In the genomic region with DNA sequence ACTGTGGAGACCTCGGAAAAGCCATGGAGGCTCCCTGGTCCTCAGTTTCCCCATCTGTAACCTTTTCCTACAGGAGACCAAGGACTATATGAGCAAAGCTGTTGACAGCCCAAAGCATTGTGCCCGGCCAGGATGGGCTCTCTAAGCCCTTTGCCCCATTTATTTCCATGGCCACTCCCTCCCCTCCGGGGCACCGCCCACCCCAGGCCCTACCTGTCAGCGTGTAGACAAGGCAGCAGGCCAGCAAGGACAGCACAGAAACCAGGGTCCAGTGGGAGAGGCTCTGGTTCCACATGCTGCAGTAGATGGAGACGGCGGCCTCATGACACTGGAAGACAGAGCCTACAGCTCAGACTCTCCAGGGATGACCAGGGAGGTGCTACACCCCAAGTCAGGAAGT, we compare ENCODE assay signal across 24 mouse cellular contexts. TPM values are rescaled to one million over a fixed set of nuclear protein-coding genes. Genes with fewer than 3 reads are reported as not detected.
"Had no signal": no experiment of that assay in that cellular context is flagged by ENCODE, and none has a peak within 500 bp of the region (broad histone marks: within the 10 kb centered on the region; RNA-seq: fewer than 3 reads in every experiment).

No protein-coding gene starts in this region.

- ATAC-seq: hindbrain, embryonic 16.5 days; intestine, embryonic 15.5 days; midbrain, embryonic 15.5 days had no signal

- H3K27me3 ChIP-seq: intestine, embryonic 15.5 days; lung, embryonic 15.5 days; midbrain, embryonic 15.5 days; neural tube, embryonic 12.5 days; neural tube, embryonic 15.5 days; stomach, embryonic 15.5 days had no signal

- H3K9me3 ChIP-seq: intestine, embryonic 15.5 days; lung, embryonic 15.5 days; midbrain, embryonic 15.5 days; neural tube, embryonic 12.5 days; neural tube, embryonic 15.5 days; stomach, embryonic 15.5 days had no signal

- H3K36me3 ChIP-seq: intestine, embryonic 15.5 days; lung, embryonic 15.5 days; midbrain, embryonic 15.5 days; neural tube, embryonic 12.5 days; neural tube, embryonic 15.5 days; stomach, embryonic 15.5 days had no signal

- DNase-seq: layer of hippocampus, adult 9-11 months; lung, adult 18-20 months; lung, postnatal 14 days; lung, postnatal 4 days; right cerebral cortex, adult 18-20 months; right cerebral cortex, postnatal 14 days; right cerebral cortex, postnatal 4 days; spleen, adult 18-20 months; thymus, postnatal 25 days had no signal

- H3K4me2 ChIP-seq: intestine, embryonic 15.5 days; lung, embryonic 15.5 days; midbrain, embryonic 11.5 days; midbrain, embryonic 15.5 days; neural tube, embryonic 12.5 days; neural tube, embryonic 15.5 days; stomach, embryonic 15.5 days had no signal

- H3K9ac ChIP-seq: intestine, embryonic 15.5 days; liver, embryonic 14.5 days; lung, embryonic 15.5 days; midbrain, embryonic 15.5 days; neural tube, embryonic 12.5 days; neural tube, embryonic 15.5 days; stomach, embryonic 15.5 days had no signal

- H3K27ac ChIP-seq: intestine, embryonic 15.5 days; layer of hippocampus, adult 2 months; left cerebral cortex, adult 2 months; liver, embryonic 14.5 days; lung, embryonic 15.5 days; midbrain, embryonic 15.5 days; neural tube, embryonic 12.5 days; neural tube, embryonic 15.5 days; stomach, embryonic 15.5 days had no signal

- H3K4me3 ChIP-seq: intestine, embryonic 15.5 days; layer of hippocampus, adult 2 months; left cerebral cortex, adult 2 months; lung, embryonic 15.5 days; midbrain, embryonic 15.5 days; neural tube, embryonic 12.5 days; neural tube, embryonic 15.5 days; stomach, embryonic 15.5 days had no signal

RNA-seq across cellular contexts. Expression of gene Slc38a8, which starts 14.4 kb away (rescaled TPM):
- total RNA-seq: liver, adult 2 months; megakaryocyte progenitor cell, adult 5-6 weeks; megakaryocyte-erythroid progenitor cell, adult 5-6 weeks had no signal
- polyA plus RNA-seq: hindbrain, embryonic 16.5 days; limb, embryonic 11.5 days; liver, adult 2 months; lung, embryonic 15.5 days; midbrain, embryonic 11.5 days; midbrain, embryonic 15.5 days; neural tube, embryonic 12.5 days; neural tube, embryonic 15.5 days; stomach, embryonic 15.5 days had no signal

RNA-seq across cellular contexts. Expression of gene Necab2, which starts 40.6 kb away (rescaled TPM):
- total RNA-seq: liver, adult 2 months; megakaryocyte progenitor cell, adult 5-6 weeks; megakaryocyte-erythroid progenitor cell, adult 5-6 weeks had no signal

RNA-seq across cellular contexts. Expression of gene Osgin1, which starts 53.2 kb away (rescaled TPM):
- total RNA-seq: megakaryocyte-erythroid progenitor cell, adult 5-6 weeks had no signal
